Mouse (Mus musculus): ENCODE results near the gene Prr23a2. TPM values are rescaled to one million over a fixed set of nuclear protein-coding genes. Genes with fewer than 3 reads are reported as not detected.

Gene Prr23a2
- total RNA-seq (2021): not detected

DNA sequence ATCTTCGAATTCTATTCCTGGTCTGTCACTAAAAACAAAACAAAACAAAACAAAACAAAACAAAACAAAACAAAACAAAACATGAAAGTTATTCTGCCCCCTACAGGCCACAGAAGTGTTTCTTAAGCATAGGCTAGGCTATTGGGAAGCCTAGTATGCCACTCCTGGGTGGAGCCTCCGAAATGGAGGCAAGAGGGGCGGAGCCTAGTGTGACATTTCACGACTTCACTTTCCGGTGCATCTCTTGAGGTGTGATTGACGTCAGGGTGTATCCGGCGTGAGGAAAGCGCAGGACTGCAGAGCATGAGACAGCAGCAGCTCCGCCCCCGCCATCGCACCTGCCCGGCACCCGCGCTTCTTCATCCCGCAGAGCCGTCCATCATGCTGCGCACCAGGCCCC lies at the start of gene Prr23a2:
Gene Prr23a2, plus strand, starts transcription at position 285 of the 400 bp plus-strand sequence.
- intact Hi-C loops (cut with DNase I): no loop called here
- no peak for DNase-seq (ENCODE audit: low spot score in 2 of 2)

DNA sequence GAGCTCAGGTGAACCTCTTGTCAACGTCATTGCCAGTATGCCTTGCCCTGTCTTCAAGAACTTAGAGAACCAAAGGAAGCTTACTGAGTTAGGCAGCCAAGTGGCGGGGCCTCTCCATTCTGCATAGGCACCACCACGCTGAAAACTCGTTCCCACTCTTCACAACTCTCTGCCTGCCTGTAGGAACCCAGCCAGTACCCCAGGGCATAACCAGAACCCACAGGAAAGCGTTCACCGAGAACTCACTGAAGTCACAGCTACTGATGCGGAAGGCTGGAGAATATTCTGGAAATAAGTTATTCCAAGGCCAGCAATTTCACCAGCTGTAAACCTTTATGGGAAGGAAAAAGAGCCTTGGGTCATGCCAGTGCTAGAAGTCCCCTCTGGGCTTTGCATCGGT lies 48.7 kb upstream of the Prr23a2 start:
- intact Hi-C loops (cut with DNase I): no loop called here
- no peak for DNase-seq (ENCODE audit: low spot score in 2 of 2)

DNA sequence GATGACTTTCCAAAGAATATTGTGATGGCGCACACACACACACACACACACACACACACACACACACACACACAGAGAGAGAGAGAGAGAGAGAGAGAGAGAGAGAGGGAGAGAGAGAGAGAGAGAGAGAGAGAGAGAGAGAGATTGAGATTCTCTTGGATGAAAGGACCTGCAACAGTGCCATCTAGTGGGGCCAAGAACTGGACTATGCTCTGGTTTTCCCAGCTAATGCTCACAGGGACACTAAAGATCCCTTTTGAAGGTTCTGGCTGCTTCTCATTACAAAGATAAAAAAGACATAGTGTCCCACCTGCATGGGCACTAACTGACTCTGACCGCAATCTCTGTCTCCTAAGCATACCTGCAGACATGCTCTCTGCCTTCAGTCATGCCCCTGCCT lies 46.8 kb upstream of the Prr23a2 start:
- peak; percentile 16 to 22 for DNase-seq (ENCODE audit: low spot score in 2 of 2)
- intact Hi-C loops (cut with DNase I): loop anchor here (1.0 kb wide), 2 partner anchors 164 to 195 kb away; no protein-coding TSS in a partner anchor

DNA sequence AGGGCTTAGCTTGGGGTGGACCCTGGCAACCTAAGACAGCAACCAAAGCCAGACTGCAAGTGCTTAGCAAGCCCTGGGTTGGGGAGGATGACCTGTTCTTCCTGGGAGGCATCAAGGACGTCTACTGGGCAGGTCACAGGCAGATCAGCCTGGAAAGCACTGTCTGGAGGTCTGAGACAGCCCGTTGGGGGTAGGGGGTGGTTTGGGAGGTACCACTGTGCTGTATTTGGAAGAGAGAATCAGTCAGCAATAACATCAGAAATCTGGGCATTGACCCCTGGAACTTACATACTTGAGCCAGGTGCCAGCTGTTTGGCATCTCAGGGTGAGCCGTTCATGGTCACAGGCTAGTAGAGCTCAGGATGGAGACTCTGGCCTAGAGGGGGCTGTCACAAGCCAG lies 40.2 kb upstream of the Prr23a2 start:
- DNase-seq (ENCODE audit: low spot score in 2 of 2): no peak
- intact Hi-C loops (cut with DNase I): no loop called here

DNA sequence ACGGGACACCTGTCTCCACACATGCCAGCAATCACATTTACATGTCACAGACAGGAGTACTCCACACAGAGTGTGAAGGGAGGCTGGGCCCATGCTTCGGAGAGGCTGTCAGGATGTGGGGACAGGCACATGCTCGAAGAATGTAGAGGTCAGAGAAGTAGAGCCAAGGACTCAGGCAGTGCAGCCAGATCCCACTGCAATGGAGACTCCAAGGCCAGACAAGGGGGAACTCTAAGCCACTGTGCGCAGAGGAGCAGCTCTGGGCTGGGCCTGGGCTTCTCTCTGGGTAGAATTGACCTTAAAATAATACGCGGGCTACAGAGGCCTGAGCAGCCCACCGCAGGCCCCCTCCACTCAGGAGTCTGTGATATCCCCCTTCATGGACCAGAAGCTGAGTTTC lies 38.7 kb upstream of the Prr23a2 start:
- DNase-seq (ENCODE audit: low spot score in 2 of 2): no peak
- intact Hi-C loops (cut with DNase I): no loop called here

DNA sequence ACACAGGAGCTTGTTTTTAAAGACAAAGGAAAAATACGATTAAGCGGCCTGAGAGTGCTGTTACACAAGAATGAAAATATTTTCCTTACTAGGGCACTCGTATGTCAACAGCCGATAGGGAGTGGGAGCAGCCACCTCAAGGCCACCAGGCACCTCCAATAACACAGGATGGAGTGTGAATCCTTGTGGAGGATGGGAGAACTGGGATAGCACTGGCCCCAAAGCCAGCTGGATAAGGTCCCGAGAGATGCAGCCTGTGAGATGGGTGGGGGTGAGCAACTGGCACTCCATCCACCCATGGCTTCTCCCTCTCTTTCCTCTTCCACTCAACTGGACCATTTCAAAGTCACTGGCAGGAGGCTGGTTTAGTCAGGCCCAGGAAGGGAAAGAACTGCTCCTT lies 37.3 kb upstream of the Prr23a2 start:
- intact Hi-C loops (cut with DNase I): no loop called here
- DNase-seq (ENCODE audit: low spot score in 2 of 2): no peak

DNA sequence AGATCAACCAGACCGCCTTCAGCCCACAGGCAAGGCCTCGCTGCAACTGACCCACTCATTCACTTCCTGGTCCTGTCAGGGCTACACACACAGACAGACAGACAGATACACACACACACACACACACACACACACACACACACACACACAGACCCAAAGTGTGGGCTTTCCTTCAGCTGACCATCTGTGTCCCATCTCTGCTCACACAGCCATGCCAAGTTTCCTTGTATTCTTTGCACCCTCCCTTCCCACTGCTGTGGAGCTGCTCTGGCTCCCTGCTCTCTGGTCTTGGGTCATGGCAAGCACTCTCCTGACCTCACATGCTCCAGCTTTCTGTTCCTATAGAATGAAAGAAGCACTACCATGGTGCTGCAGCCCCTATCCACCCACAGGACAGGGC lies 36.8 kb upstream of the Prr23a2 start:
- DNase-seq (ENCODE audit: low spot score in 2 of 2): no peak
- intact Hi-C loops (cut with DNase I): no loop called here

DNA sequence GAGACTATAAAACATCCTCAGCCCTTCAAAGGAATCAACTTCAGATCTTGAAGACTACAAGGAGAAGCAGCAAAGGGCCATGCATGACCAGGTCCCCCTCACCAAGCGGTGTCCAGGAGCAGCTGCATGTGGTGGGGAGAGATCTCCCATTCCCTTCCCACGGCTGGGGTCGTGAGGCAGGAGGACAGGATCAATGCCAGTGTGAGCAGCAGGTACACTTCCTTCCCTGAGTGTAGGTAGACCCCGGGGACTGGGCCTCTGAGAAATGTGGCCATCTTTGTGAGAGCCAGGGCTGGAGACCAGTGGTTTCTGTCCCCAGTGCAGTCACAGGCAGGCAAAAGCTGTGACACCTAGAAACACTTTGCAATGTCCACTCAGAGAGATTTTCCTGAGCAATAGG lies 35.8 kb upstream of the Prr23a2 start:
- DNase-seq (ENCODE audit: low spot score in 2 of 2): no peak
- intact Hi-C loops (cut with DNase I): no loop called here

DNA sequence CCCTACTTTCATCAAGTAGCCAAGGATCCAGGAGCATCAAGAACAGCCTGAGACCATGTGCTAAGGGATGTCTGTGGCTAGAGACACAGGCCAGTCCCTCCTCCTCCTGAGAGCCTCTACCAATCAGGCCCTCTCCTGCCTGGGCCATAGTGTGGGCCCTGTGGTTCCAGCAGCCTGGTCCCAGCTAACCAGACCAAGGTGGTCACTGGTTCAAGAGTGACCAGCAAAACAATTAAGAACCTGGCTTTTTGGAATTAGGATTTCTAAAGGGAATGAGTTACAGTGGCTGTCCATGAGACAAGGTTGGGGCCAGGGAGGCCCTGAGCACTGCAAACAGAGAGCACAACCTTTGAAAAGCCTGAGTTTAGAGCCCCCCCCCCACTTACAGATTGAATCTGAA lies 35.2 kb upstream of the Prr23a2 start:
- DNase-seq (ENCODE audit: low spot score in 2 of 2): no peak
- intact Hi-C loops (cut with DNase I): no loop called here

DNA sequence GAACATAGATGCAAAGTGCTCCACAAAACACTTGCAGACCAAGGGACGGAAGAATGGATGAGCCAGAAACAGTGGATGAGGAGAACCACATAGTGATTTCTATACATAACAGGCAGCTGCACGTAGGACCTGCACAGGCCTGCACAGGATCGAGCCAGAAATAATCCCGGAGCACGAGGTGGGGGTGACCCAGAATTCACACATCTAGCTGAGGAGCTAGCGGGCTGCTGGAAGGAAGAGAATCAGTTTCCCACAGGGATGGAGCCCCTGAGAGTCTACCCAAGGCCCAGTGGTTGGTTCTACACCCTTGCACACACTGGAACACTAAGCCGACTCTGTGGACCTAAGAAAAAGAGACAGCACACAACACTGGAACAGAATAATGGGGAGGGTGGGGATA lies 32.5 kb upstream of the Prr23a2 start:
- no peak for DNase-seq (ENCODE audit: low spot score in 2 of 2)
- intact Hi-C loops (cut with DNase I): no loop called here

DNA sequence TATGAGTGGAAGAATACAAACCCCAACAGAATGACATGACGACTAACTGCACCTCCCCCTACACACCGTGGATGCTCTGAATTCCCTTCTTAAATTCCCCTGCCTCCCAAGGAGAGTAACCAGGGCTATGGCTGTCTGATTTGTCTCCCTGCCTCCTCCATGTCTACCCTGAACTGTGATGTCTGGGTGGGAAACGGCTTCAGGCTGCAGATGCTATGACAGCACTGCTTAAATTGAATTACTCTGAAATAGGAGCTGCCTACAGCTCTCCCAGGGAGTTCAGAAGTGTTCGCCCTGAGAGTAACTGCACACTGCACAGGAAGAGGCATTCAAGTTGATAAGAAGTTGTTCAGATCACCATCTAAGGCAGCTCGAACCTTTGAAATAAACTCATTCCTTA lies 26.8 kb upstream of the Prr23a2 start:
- intact Hi-C loops (cut with DNase I): no loop called here
- DNase-seq (ENCODE audit: low spot score in 2 of 2): no peak

DNA sequence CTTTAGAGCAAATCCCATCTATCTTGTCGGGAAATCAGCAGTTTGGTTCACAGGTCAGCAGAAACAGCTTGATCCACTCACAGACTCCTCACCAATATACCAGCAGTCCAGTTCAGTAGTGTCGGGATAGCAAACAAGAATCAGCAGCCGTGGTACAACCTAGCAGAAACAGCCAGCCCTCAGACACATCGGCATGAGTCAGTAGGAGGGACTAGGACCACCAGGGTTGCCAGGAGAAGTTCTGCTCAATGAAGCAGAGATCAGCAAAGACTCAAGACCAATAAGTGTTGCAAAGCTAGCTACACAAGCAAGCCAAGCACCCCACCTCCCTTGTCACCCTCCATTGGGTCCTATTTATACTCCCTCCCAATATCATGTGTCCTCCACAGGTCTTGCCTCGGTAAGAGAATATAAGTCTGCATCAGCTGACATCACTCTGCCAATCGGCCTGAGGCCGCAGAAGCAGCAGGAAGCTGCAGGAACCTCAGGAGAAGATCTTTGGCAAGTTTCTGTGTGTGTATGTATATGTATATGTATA lies 18.7 kb upstream of the Prr23a2 start:
- DNase-seq (ENCODE audit: low spot score in 2 of 2): no peak
- intact Hi-C loops (cut with DNase I): no loop called here

DNA sequence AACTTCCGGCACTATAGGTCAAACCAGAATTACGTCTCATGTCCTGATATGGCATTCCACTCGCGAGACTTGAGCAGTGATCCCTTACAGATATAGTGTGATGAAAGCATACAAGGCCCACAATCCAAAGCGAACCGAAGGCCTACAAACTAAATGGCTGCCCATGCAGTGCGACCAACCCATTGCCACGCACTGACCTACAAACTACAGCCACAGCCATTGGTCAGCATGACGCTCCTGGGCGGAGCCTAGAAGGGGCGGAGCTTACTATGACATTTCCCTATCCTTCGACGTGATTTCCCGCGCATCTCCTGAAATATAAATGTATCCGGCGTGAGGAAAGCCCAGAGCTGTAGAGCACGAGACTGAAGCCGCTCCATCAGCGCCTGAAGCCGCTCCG lies 14.2 kb upstream of the Prr23a2 start, which contains the start of gene Prr23a1:
Gene Prr23a1, plus strand, starts transcription at position 387 of the 400 bp plus-strand sequence.
- no peak for DNase-seq (ENCODE audit: low spot score in 2 of 2)
- intact Hi-C loops (cut with DNase I): no loop called here

DNA sequence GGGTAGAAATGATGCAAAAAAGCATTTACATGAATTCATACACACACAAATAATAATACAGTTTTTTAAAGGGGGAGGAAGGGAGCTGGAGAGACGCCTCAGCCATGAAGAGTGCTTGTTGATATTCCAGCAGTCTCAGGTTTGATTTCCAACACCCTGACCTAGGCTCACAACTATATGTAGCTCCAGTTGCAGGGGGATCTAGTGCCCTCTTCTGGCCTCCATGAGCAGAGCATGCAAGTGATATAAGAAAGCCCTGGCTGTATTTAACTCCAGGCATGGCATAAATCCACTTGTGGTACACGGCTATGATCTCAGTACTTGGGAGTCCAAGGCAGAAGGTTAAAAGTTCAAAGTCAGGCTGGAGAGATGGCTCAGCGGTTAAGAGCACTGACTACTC lies 7.2 kb downstream of the Prr23a2 start:
- intact Hi-C loops (cut with DNase I): no loop called here
- DNase-seq (ENCODE audit: low spot score in 2 of 2): no peak

DNA sequence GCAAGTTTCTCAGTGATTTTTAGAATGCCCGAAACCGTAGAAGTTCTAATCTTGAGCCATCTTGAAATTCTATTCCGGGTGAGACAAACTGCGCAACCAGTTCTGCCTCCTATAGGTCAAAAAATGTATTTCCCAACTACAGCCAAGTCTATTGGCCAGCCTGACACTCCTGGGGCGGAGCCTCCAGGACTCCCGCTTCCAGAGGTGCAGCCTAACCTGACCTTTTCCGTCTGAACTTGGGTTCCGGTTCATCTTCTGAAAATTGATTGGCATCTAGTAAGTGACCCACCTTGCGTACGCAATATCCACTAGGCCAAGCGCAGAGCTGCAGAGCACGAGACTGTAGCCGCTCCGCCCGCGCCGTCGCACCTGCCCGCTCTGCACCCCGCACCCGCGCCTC lies 8.3 kb downstream of the Prr23a2 start, which contains the start of gene Prr23a3:
Gene Prr23a3, plus strand, starts transcription at position 197 of the 400 bp plus-strand sequence.
- intact Hi-C loops (cut with DNase I): no loop called here

DNA sequence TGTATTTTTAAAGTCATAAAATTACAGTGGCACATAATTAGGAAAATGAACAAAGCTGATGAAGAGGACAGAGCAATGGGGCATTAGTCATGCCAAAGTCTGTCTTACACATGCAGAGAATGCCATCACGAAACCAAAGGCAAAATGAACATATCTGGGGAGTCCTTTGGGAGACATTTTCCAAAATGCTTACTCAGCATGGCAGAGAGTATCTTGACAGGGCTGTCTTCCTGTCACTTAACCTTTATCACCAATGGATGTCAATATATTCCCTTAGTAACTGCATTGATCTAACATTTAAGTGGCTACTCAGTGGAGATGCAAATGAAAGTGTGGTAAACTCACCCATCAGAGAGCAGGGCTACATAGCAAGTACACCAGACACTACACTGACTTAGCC lies 45.2 kb downstream of the Prr23a2 start:
- intact Hi-C loops (cut with DNase I): no loop called here

More for the DNA sequence above, 8.3 kb downstream of the Prr23a2 start, which contains the start of gene Prr23a3:
- no peak for DNase-seq (ENCODE audit: low spot score in 2 of 2)

DNA sequence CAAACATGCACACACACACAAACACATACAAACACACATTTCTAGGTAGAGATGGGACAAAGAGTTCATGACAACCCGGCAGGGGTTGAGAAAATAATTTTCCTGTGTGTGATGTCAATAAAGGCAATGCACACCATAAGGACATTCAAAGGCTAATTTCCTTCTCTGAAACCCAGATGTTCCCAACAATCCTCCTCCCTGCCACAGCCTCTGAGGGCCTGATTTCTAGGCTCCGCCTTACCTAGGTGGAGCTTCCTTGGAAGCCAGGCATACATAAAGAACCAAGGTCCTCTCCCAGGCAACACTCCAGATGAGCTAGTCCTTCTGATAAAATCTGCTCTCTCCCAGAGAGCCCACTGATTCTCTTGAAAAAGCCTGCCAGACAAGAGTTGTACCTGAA lies 46.5 kb downstream of the Prr23a2 start, which contains the start of gene 7420426K07Rik:
Gene 7420426K07Rik, plus strand, starts transcription at position 301 of the 400 bp plus-strand sequence.
- intact Hi-C loops (cut with DNase I): no loop called here
- DNase-seq (ENCODE audit: low spot score in 2 of 2): no peak

More for the DNA sequence above, 45.2 kb downstream of the Prr23a2 start:
- no peak for DNase-seq (ENCODE audit: low spot score in 2 of 2)

Other genes with a start within 250 kb of the Prr23a2 start
- not detected for gene Prr23a1, start 14.0 kb upstream of the Prr23a2 start, total RNA-seq (2021)
- gene Prr23a3, start 8.3 kb downstream of the Prr23a2 start, total RNA-seq (2021): not detected
- not detected for gene 7420426K07Rik, start 46.6 kb downstream of the Prr23a2 start, total RNA-seq (2021)
- gene Foxl2, start 98.8 kb downstream of the Prr23a2 start, total RNA-seq (2021): under 1 TPM; 0.91 to 0.99 TPM
- gene Faim, start 129.9 kb downstream of the Prr23a2 start, total RNA-seq (2021): 10 to 100 TPM; 32.3 to 34.1 TPM
- not detected for gene Gm1123, start 179.2 kb downstream of the Prr23a2 start, total RNA-seq (2021)